Mouse (Mus musculus) CH12.LX (cell line): ENCODE measurements around the gene Mark1. TPM values are rescaled to one million over a fixed set of nuclear protein-coding genes. Genes with fewer than 3 reads are reported as not detected.

Experiments used
- DNase-seq: peaks from one replicate; pipeline ENCODE4 v3.0.0-alpha.2; 2013; ENCODE audit errors: extremely low read depth
- H3K27ac ChIP-seq: 2 replicates; pipeline ENCODE4 v1.5.1; 2012; ENCODE audit warnings: low read depth, mild to moderate bottlenecking, control low read depth, moderate library complexity; ENCODE audit not compliant: insufficient read depth
- H3K27me3 ChIP-seq: replicated peaks from 2 replicates; pipeline ENCODE3; 2012; ENCODE audit warnings: inconsistent platforms
- H3K36me3 ChIP-seq, 2 experiments: replicated peaks in 1 of 2; 2 replicates each; pipeline versions ENCODE3 to v1.6.1; 2012; ENCODE audit warnings: inconsistent platforms in 1 of 2, low read length in 1 of 2, mild to moderate bottlenecking in 1 of 2, mixed read lengths in 1 of 2, moderate library complexity in 1 of 2; ENCODE audit not compliant: control insufficient read depth in 1 of 2, insufficient read depth in 1 of 2
- H3K4me1 ChIP-seq, 2 experiments: 2 replicates each; pipeline ENCODE4 v1.6.1; 2012; ENCODE audit warnings: inconsistent platforms in 1 of 2, moderate library complexity in 1 of 2; ENCODE audit not compliant: insufficient read depth in 2 of 2, control insufficient read depth in 1 of 2
- H3K4me2 ChIP-seq: 2 replicates; pipeline ENCODE4 v1.6.1; 2012; ENCODE audit warnings: low read depth, mild to moderate bottlenecking, control low read depth; ENCODE audit not compliant: poor library complexity, insufficient read depth, severe bottlenecking
- H3K4me3 ChIP-seq, 3 experiments: fragments of 150-350 bp in 1 of 3; sonication (generic) in 1 of 3; replicated peaks in 1 of 3; 2 replicates each; pipeline versions ENCODE3 to v1.5.1; 2011 to 2012; ENCODE audit warnings: low read depth in 2 of 3, low read length in 2 of 3, mild to moderate bottlenecking in 2 of 3, moderate library complexity in 2 of 3, control low read depth in 1 of 3, improper control_type of control experiment in 1 of 3, inconsistent platforms in 1 of 3, mixed read lengths in 1 of 3; ENCODE audit not compliant: poor library complexity in 1 of 3
- H3K79me2 ChIP-seq: replicated peaks from 2 replicates; pipeline ENCODE4 v1.6.1; 2012; ENCODE audit warnings: mild to moderate bottlenecking, moderate library complexity; ENCODE audit not compliant: control insufficient read depth, poor library complexity, insufficient read depth, severe bottlenecking; ENCODE audit errors: extremely low read depth
- H3K9ac ChIP-seq: 2 replicates; pipeline ENCODE4 v1.6.1; 2012; ENCODE audit warnings: low read depth, mild to moderate bottlenecking, control low read depth, moderate library complexity; ENCODE audit not compliant: insufficient read depth
- H3K9me3 ChIP-seq: replicated peaks from 2 replicates; pipeline ENCODE3; 2012; ENCODE audit warnings: low read length, inconsistent platforms, mixed read lengths
- BHLHE40 ChIP-seq: IDR thresholded peaks from 2 replicates; pipeline ENCODE4 v1.6.1; 2011; ENCODE audit warnings: mild to moderate bottlenecking, low read depth, low read length, improper control_type of control experiment
- CHD1 ChIP-seq: IDR thresholded peaks from 2 replicates; pipeline ENCODE4 v1.6.1; 2012; ENCODE audit warnings: low read depth, low read length, improper control_type of control experiment, inconsistent platforms
- CHD2 ChIP-seq: IDR thresholded peaks from 2 replicates; pipeline ENCODE4 v1.6.1; 2011; ENCODE audit warnings: low read length, improper control_type of control experiment
- CTCF ChIP-seq, 2 experiments: IDR thresholded peaks in 1 of 2; conservative IDR thresholded peaks in 1 of 2; 2 replicates each; pipeline ENCODE4 v1.5.1; 2011 to 2012; ENCODE audit warnings: low read depth in 2 of 2, low read length in 2 of 2, improper control_type of control experiment in 1 of 2, inconsistent platforms in 1 of 2, mild to moderate bottlenecking in 1 of 2, moderate library complexity in 1 of 2
- E2F4 ChIP-seq: IDR thresholded peaks from 2 replicates; pipeline ENCODE4 v1.6.1; 2011; ENCODE audit warnings: low read depth, low read length, improper control_type of control experiment; ENCODE audit not compliant: insufficient replicate concordance
- ETS1 ChIP-seq: conservative IDR thresholded peaks from 2 replicates; pipeline ENCODE4 v1.6.1; 2012; ENCODE audit warnings: low read depth, mild to moderate bottlenecking, inconsistent platforms, low read length, improper control_type of control experiment, moderate library complexity
- HCFC1 ChIP-seq: IDR thresholded peaks from 2 replicates; pipeline ENCODE4 v1.6.1; 2012; ENCODE audit warnings: low read depth, mild to moderate bottlenecking, inconsistent platforms, low read length, improper control_type of control experiment
- KAT2A ChIP-seq: IDR thresholded peaks from 2 replicates; pipeline ENCODE4 v1.6.1; 2012; ENCODE audit warnings: low read length, improper control_type of control experiment, inconsistent platforms; ENCODE audit not compliant: insufficient replicate concordance
- MAFK ChIP-seq: IDR thresholded peaks from 2 replicates; pipeline ENCODE4 v1.6.1; 2011; ENCODE audit warnings: low read length, improper control_type of control experiment; ENCODE audit not compliant: insufficient replicate concordance
- MAX ChIP-seq: IDR thresholded peaks from 2 replicates; pipeline ENCODE4 v1.6.1; 2011; ENCODE audit warnings: low read length, improper control_type of control experiment
- MXI1 ChIP-seq: IDR thresholded peaks from 2 replicates; pipeline ENCODE4 v1.6.1; 2011; ENCODE audit warnings: mild to moderate bottlenecking, low read depth, low read length, improper control_type of control experiment
- NELFE ChIP-seq: IDR thresholded peaks from 2 replicates; pipeline ENCODE4 v1.6.1; 2011; ENCODE audit warnings: low read depth, low read length, improper control_type of control experiment
- RAD21 ChIP-seq: IDR thresholded peaks from 2 replicates; pipeline ENCODE4 v1.6.1; 2011; ENCODE audit warnings: low read depth, mild to moderate bottlenecking, low read length, improper control_type of control experiment, moderate library complexity
- SIN3A ChIP-seq: IDR thresholded peaks from 2 replicates; pipeline ENCODE4 v1.6.1; 2012; ENCODE audit warnings: low read length, improper control_type of control experiment, inconsistent platforms
- SMC3 ChIP-seq: IDR thresholded peaks from 2 replicates; pipeline ENCODE4 v1.6.1; 2011; ENCODE audit warnings: low read depth, low read length, improper control_type of control experiment
- ZMIZ1 ChIP-seq: IDR thresholded peaks from 2 replicates; pipeline ENCODE4 v1.6.1; 2012; ENCODE audit warnings: low read depth, mild to moderate bottlenecking, inconsistent platforms, low read length, improper control_type of control experiment
- ZNF384 ChIP-seq: IDR thresholded peaks from 2 replicates; pipeline ENCODE4 v1.6.1; 2012; ENCODE audit warnings: low read depth, low read length, improper control_type of control experiment, inconsistent platforms
- dilution Hi-C: fragments of 300-500 bp; cut with MboI; formaldehyde crosslinking; loops from 2 replicates; pipeline ENCODE4 v1.14.3; 2020; ENCODE audit warnings: low sequenced_read_pairs; ENCODE audit not compliant: extremely low pct_unique_long_range_greater_than_20kb, extremely low pct_ligation_motif_present
- in situ Hi-C: fragments of 300-500 bp; cut with MboI; formaldehyde crosslinking; loops from 3 replicates; pipeline ENCODE4 v1.14.3; 2019; ENCODE audit warnings: low sequenced_read_pairs, low pct_ligation_motif_present, low pct_unique_long_range_greater_than_20kb, mixed read lengths
- polyA plus RNA-seq: library from polyadenylated mRNA; unstranded; fragments of >175 nt; gene quantifications from 2 replicates; pipeline ENCODE4 v1.2.1, GENCODE M21; 2012; ENCODE audit warnings: low read depth; ENCODE audit not compliant: insufficient read length
- total RNA-seq, 2 experiments: library from RNA; depleted of rRNA; stranded (reverse); fragments of 300-350 nt in 1 of 2; fragments of >200 nt in 1 of 2; gene quantifications; 2 replicates each; pipeline ENCODE4 v1.2.3; 2012 to 2014

Mark1 gene
- total and polyA plus RNA-seq, 3 experiments, result not detected

- no peak overlapping the region for H3K9ac ChIP-seq
- in situ Hi-C loops (no loop called here), dilution Hi-C loops (no loop called here)
- no peaks in the 10 kb centered on the region for H3K79me2 ChIP-seq
- H3K4me2 ChIP-seq, result no peak overlapping the region
- H3K27me3 ChIP-seq, result no peaks in the 10 kb centered on the region
- no peaks in the 10 kb centered on the region for H3K36me3 ChIP-seq
- no peak overlapping the region for H3K4me3 ChIP-seq
- H3K9me3 ChIP-seq, result no peaks in the 10 kb centered on the region
- TF ChIP-seq CHD2 (no peak), HCFC1 (no peak), ZMIZ1 (no peak), KAT2A (no peak), MXI1 (no peak)
- no peak for DNase-seq
- 0 out of 4 replicates have a peak, but pooled peaks cover 0 to 3% of the 10 kb centered on the region in 2 experiments for H3K4me1 ChIP-seq
- no peak overlapping the region for H3K27ac ChIP-seq
Measured at GRCm38 (mm10) chr1:184922824-184923223, 76.5 kb downstream of the Mark1 start.

GRCm38 (mm10) chr1:184920057-184920456 is 79.3 kb downstream of the Mark1 start:
- H3K4me1 ChIP-seq, result no peaks in the 10 kb centered on the region
- no peaks in the 10 kb centered on the region for H3K79me2 ChIP-seq
- H3K9ac ChIP-seq, result no peak overlapping the region
- H3K27ac ChIP-seq, result no peak overlapping the region
- H3K27me3 ChIP-seq, result no peaks in the 10 kb centered on the region
- no peak for DNase-seq
- no peaks in the 10 kb centered on the region for H3K9me3 ChIP-seq
- TF ChIP-seq ETS1, result no peak
- no peak for TF ChIP-seq CTCF (conservative IDR thresholded peaks at IDR 0.05 in 1 of 2, IDR thresholded peaks at IDR 0.05 in 1 of 2; ENCODE audit: low read depth in 2 of 2, low read length in 2 of 2)
- no peak for TF ChIP-seq HCFC1
- TF ChIP-seq E2F4, result no peak
- no peak for TF ChIP-seq KAT2A
- TF ChIP-seq MAX, result no peak
- H3K36me3 ChIP-seq, result no peaks in the 10 kb centered on the region
- no peak overlapping the region for H3K4me3 ChIP-seq
- dilution Hi-C loops (no loop called here), in situ Hi-C loops (no loop called here)
- no peak overlapping the region for H3K4me2 ChIP-seq

DNA sequence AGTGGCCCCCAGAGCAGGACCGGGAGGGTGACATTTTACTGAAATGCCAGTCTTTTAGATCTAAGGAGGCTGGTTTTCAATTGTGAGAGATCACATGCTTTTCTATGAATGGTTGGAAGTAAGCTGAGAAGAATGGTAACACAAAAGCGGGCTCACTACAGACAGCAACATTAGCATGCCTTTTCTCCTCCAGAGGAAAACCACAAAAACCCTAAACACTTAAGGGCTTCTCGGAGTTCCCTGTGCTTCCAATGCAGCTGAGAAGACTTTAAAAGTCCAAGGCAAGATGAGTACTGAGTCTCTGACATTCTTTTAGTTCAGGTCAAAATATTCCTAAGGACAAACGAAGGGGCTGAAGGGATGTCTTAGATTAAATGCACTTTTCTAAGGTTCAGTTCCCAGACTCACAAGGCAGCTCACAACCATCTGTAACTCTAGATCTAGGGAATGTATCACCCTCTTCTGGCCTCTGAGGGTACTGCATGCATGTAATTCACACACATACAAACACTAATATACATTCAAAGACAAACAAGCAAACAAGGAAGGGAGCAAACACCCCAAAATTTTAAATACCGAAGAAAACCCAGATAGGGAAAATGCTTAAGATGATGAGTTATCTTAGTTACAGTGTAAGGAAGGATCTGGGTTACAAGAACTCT is 81.0 kb downstream of the Mark1 start:
- Histone ChIP-seq H3K36me3 (no peaks in the 10 kb centered on the region), H3K9me3 (no peaks in the 10 kb centered on the region), H3K27ac (no peak overlapping the region), H3K27me3 (no peaks in the 10 kb centered on the region), H3K4me1 (no peaks in the 10 kb centered on the region), H3K79me2 (no peaks in the 10 kb centered on the region), H3K4me3 (no peak overlapping the region), H3K4me2 (no peak overlapping the region), H3K9ac (no peak overlapping the region)
- dilution Hi-C loops, result no loop called here
- DNase-seq, result peak; percentile 25
- in situ Hi-C loops, result no loop called here
- no peak for TF ChIP-seq ZNF384
- TF ChIP-seq CTCF (conservative IDR thresholded peaks at IDR 0.05 in 1 of 2, IDR thresholded peaks at IDR 0.05 in 1 of 2; ENCODE audit: low read depth in 2 of 2, low read length in 2 of 2), result peak; percentile 64 to 68
- no peak for TF ChIP-seq MAFK
- TF ChIP-seq SIN3A, result no peak
- no peak for TF ChIP-seq NELFE
- TF ChIP-seq BHLHE40, result no peak
- TF ChIP-seq RAD21, result peak; percentile 45
- no peak for TF ChIP-seq CHD1
- peak; percentile 51 for TF ChIP-seq SMC3
